Mouse (Mus musculus): Measurements from ENCODE around the gene Proca1.

DNA sequence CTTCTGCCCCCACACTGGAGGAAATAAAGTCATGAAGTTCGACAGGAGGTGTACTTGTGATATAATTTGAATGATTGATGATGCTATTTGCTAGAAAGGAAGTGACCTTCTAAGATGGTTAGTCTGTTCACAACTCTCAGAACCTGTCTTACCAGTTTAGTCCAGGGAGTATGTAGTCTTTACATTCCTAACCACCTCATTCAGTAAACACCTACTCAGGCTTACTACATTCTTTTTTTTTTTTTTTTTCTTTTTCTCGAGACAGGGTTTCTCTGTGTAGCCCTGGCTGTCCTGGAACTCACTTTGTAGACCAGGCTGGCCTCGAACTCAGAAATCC lies 53.8 kb downstream of the Proca1 start:
- no peak for TF ChIP-seq MAX (IDR thresholded peaks at IDR 0.05; ENCODE audit: low read depth)
- TF ChIP-seq MYOG (IDR thresholded peaks at IDR 0.05; ENCODE audit: control insufficient read depth in 1 of 3, insufficient read depth in 1 of 3, insufficient read length in 2 of 3, low read depth in 2 of 3): no peak
- TF ChIP-seq POLR2A (IDR thresholded peaks at IDR 0.05; ENCODE audit: insufficient read length, low read depth): no peak
- no peak for TF ChIP-seq E2F4 (IDR thresholded peaks at IDR 0.05; ENCODE audit: insufficient read depth)
- no peak for TF ChIP-seq USF1 (IDR thresholded peaks at IDR 0.05; ENCODE audit: low read depth)
- no peak for TF ChIP-seq CEBPB (IDR thresholded peaks at IDR 0.05; ENCODE audit: insufficient read depth, poor library complexity, severe bottlenecking)
- no peak for TF ChIP-seq TCF12 (IDR thresholded peaks at IDR 0.05; ENCODE audit: insufficient read depth, poor library complexity, severe bottlenecking)

Measured in myocyte (in vitro differentiated cells).